Mouse (Mus musculus) heart, embryonic 10.5 days (tissue): Measurements from ENCODE around the gene Zfp358. TPM values are rescaled to one million over a fixed set of nuclear protein-coding genes. Genes with fewer than 3 reads are reported as not detected.
A peak's percentile ranks its signal among the peaks of the same experiment; 100 is the strongest.

Experiments
- DNase-seq: peaks from one replicate; pipeline ENCODE4 v3.0.0-alpha.2; 2017; ENCODE audit warnings: low spot score
- H3K27ac ChIP-seq: fragments of 300-500 bp; sonication (generic); 2 replicates; pipeline ENCODE4 v1.5.1; 2016; ENCODE audit warnings: mild to moderate bottlenecking
- H3K27me3 ChIP-seq: fragments of 300-500 bp; sonication (generic); 2 replicates; pipeline ENCODE4 v1.6.1; 2016; ENCODE audit warnings: mild to moderate bottlenecking; ENCODE audit not compliant: poor library complexity, insufficient read depth, severe bottlenecking
- H3K36me3 ChIP-seq: fragments of 300-500 bp; sonication (generic); 2 replicates; pipeline ENCODE4 v1.6.1; 2016; ENCODE audit warnings: mild to moderate bottlenecking, moderate library complexity
- H3K4me1 ChIP-seq: fragments of 300-500 bp; sonication (generic); 2 replicates; pipeline ENCODE4 v1.6.1; 2016; ENCODE audit warnings: mild to moderate bottlenecking
- H3K4me3 ChIP-seq: fragments of 300-500 bp; sonication (generic); 2 replicates; pipeline ENCODE4 v1.5.1; 2016; ENCODE audit warnings: mild to moderate bottlenecking, moderate library complexity
- H3K9me3 ChIP-seq: fragments of 300-500 bp; sonication (generic); 2 replicates; pipeline ENCODE4 v1.6.1; 2016; ENCODE audit warnings: mild to moderate bottlenecking, moderate library complexity
- WGBS: fragments of 180-500 bp; shearing (Covaris S2); methylation state at CpG from one replicate; pipeline ENCODE4 v1.1.7; 2016; 5-methylcytosine and 5-hydroxymethylcytosine counted together
- polyA plus RNA-seq: library from polyadenylated mRNA; unstranded; fragments of >200 nt; fragmentation: Nextera tagmentation; extraction: Ambion mirVana; gene quantifications from 2 replicates; pipeline ENCODE4 v1.2.1, GENCODE M21; 2016

Zfp358 gene
- polyA plus RNA-seq, 1 experiment from 2014 or later: 41.7 TPM

DNA sequence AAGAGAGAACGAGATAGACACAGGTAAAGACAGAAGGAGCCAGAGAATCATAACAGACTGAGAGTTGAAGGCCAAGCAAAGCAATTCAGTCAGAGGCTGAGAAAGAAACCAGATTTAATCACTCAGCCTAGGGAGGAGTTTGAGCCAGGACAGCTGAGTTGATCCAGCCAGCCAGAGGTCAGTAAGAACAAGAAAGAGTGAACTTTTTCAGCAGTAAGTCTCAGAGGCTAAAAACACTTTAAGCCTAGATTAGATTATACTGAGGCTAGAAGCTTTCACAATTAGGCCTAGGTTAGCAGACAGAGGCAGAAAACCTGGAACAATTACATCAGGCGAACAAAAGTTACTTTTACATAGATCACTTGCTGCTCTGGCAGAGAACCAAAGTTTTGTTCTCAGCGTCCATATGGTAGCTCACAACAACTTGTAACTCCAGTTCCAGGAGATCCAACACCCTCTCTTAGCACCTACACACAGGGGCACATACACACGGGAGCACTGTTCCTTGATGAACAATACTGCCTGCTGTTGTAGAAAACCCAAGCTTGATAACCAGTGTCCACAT lies 12.6 kb upstream of the Zfp358 start:
- no peaks in the 10 kb centered on the region for H3K36me3 ChIP-seq
- H3K27me3 ChIP-seq: peaks cover 23% of the 10 kb centered on the region
- no peak overlapping the region for H3K4me3 ChIP-seq
- DNase-seq: no peak
- no peak overlapping the region for H3K27ac ChIP-seq
- WGBS: 52% methylated on average over 4 of the region's 4 CpGs
- no peaks in the 10 kb centered on the region for H3K9me3 ChIP-seq
- peaks cover 8% of the 10 kb centered on the region; the same call in 1 of the 2 replicates for H3K4me1 ChIP-seq

DNA sequence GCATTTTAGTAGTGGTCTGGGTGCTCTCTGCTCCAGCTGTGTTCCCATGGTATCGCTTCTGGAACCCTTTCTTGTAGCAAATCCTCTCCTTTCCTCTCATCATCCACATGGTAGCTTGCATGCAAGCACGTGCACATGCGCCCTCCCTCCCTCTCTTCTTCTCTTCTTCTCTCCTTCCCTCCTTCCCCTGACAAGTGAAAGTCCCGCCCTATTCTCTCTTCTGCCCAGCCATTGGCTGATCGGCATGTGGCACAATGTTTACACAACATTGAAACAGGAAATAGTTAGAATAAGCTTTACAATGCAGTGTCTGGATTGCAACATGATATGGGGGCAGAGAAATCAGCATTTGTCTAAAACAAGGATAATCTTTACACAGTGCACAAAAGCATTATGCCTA lies 11.3 kb upstream of the Zfp358 start:
- DNase-seq: no peak
- no peaks in the 10 kb centered on the region for H3K9me3 ChIP-seq
- H3K4me3 ChIP-seq: no peak overlapping the region
- peaks cover 11% of the 10 kb centered on the region; the same call in 1 of the 2 replicates for H3K27me3 ChIP-seq
- H3K4me1 ChIP-seq: peaks cover 4% of the 10 kb centered on the region; the same call in 1 of the 2 replicates
- 62% methylated on average over 5 of the region's 5 CpGs for whole genome bisulfite sequencing
- no peak overlapping the region for H3K27ac ChIP-seq
- H3K36me3 ChIP-seq: no peaks in the 10 kb centered on the region

DNA sequence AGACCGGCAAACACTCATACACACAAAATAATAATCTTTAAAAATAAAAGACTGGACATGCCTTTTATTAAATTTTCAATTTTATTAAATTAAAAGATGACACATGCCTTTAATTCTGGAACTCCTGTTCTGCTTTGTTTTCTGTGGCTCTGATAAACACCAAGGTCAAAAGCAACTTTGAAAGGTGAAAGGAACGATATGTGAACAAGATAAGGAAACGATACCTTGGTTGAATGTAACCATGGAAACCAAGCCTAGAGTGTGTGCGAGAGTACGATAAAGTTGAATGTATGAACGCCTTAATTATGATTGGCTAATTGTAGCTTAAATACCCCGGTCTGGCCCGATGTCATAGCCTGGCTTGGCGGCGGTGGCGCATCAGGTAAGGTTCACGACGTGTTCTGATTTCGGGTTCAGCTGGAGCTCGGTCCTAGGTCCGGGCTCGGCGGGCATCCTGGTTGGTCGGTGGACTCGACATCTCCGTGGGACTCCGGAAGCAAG lies 10.6 kb upstream of the Zfp358 start:
- no peak for DNase-seq
- WGBS: 83% methylated on average over 22 of the region's 22 CpGs
- Histone ChIP-seq H3K36me3 (no peaks in the 10 kb centered on the region), H3K27ac (no peak overlapping the region), H3K4me3 (no peak overlapping the region), H3K27me3 (0 out of 2 replicates have a peak, but pooled peaks cover 4% of the 10 kb centered on the region), H3K4me1 (peaks cover 4% of the 10 kb centered on the region; the same call in 1 of the 2 replicates), H3K9me3 (no peaks in the 10 kb centered on the region)

GRCm38 (mm10) chr8:3483546-3483945 lies 9.4 kb upstream of the Zfp358 start:
- no peaks in the 10 kb centered on the region for H3K36me3 ChIP-seq
- WGBS: 51% methylated on average over 7 of the region's 7 CpGs
- peaks cover 4% of the 10 kb centered on the region; the same call in 1 of the 2 replicates for H3K4me1 ChIP-seq

GRCm38 (mm10) chr8:3485192-3485591 lies 7.7 kb upstream of the Zfp358 start:
- Histone ChIP-seq H3K36me3 (no peaks in the 10 kb centered on the region), H3K27me3 (no peaks in the 10 kb centered on the region), H3K4me1 (peaks cover 4% of the 10 kb centered on the region; the same call in 1 of the 2 replicates), H3K27ac (no peak overlapping the region), H3K9me3 (no peaks in the 10 kb centered on the region), H3K4me3 (no peak overlapping the region)
- no peak for DNase-seq
- 17% methylated on average over 5 of the region's 5 CpGs for WGBS

More at GRCm38 (mm10) chr8:3483546-3483945, 9.4 kb upstream of the Zfp358 start:
- Histone ChIP-seq H3K4me3 (no peak overlapping the region), H3K27ac (no peak overlapping the region), H3K27me3 (no peaks in the 10 kb centered on the region), H3K9me3 (no peaks in the 10 kb centered on the region)
- no peak for DNase-seq

DNA sequence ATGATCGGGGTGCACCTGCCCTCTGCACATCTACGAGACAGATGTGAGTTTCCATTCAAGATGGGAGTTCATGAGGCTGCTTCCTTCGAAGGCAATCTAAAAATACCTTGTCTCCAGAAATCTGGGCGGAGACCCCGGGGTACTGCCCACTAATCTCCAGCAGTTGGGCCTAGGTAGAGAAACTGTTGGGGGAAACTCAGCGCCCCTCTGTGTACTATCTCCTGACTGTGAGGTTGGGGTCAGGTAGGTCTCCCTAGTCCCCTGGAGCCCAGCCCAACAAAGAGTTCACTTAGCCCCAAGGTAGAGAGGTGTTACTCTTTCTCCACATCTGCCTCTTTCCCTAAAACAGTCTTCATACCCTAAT lies 889 bp downstream of the Zfp358 start:
- Histone ChIP-seq H3K4me3 (peak overlapping the region; percentile 96), H3K27me3 (no peaks in the 10 kb centered on the region), H3K9me3 (no peaks in the 10 kb centered on the region), H3K27ac (peak overlapping the region; percentile 98), H3K4me1 (peaks cover 16% of the 10 kb centered on the region), H3K36me3 (peaks cover 30% of the 10 kb centered on the region)
- 34% methylated on average over 6 of the region's 6 CpGs for WGBS
- no peak for DNase-seq

DNA sequence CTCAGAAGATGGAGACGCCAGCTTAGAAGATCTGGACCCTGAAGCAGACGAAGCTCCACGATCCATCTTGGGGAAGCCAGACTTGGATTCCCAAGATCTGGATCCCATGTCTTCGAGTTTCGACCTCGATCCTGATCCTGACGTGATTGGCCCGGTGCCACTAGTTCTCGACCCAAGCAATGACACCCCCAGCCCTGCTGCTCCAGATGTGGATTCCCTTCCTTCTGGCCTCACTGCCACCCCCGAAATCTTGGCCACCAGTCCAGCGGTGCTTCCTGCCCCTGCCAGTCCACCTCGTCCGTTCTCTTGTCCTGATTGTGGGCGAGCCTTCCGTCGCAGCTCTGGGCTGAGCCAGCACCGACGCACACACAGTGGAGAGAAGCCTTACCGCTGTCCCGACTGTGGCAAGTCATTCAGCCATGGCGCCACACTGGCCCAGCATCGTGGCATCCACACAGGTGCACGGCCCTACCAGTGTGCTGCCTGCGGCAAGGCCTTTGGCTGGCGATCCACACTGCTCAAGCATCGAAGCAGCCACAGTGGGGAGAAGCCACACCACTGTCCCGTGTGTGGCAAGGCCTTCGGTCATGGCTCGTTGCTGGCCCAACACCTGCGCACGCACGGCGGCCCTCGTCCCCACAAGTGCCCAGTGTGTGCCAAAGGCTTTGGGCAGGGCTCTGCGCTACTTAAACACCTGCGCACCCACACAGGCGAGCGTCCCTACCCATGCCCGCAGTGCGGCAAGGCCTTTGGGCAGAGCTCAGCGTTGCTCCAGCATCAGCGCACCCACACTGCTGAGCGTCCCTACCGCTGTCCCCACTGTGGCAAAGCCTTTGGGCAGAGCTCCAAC lies 2.9 kb downstream of the Zfp358 start:
- Histone ChIP-seq H3K4me3 (0 out of 2 replicates have a peak overlapping the region, but pooled peaks have one; percentile 18), H3K27me3 (no peaks in the 10 kb centered on the region), H3K4me1 (peaks cover 16% of the 10 kb centered on the region), H3K36me3 (peaks cover 30% of the 10 kb centered on the region), H3K27ac (no peak overlapping the region), H3K9me3 (no peaks in the 10 kb centered on the region)
- WGBS: 92% methylated on average over 44 of the region's 44 CpGs
- no peak for DNase-seq

DNA sequence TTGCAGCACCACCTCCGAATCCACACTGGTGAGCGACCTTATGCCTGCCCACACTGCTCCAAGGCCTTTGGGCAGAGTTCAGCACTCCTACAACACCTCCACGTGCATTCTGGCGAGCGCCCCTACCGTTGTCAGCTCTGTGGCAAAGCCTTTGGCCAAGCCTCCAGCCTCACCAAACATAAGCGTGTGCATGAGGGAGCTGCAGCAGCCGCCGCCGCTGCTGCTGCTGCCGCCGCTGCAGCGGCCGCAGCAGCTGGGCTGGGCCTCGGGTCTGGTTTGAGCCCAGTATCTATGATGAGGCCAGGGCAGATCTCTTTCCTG lies 3.5 kb downstream of the Zfp358 start:
- DNase-seq: no peak
- Histone ChIP-seq H3K27me3 (no peaks in the 10 kb centered on the region), H3K36me3 (peaks cover 30% of the 10 kb centered on the region), H3K27ac (no peak overlapping the region), H3K4me3 (no peak overlapping the region), H3K4me1 (peaks cover 21% of the 10 kb centered on the region), H3K9me3 (no peaks in the 10 kb centered on the region)
- WGBS: 88% methylated on average over 15 of the region's 15 CpGs

GRCm38 (mm10) chr8:3498583-3498982 lies 5.6 kb downstream of the Zfp358 start:
- Histone ChIP-seq H3K27ac (no peak overlapping the region), H3K27me3 (no peaks in the 10 kb centered on the region), H3K9me3 (no peaks in the 10 kb centered on the region), H3K4me3 (no peak overlapping the region), H3K36me3 (peaks cover 30% of the 10 kb centered on the region), H3K4me1 (peaks cover 30% of the 10 kb centered on the region)
- no peak for DNase-seq
- WGBS: 86% methylated on average over 3 of the region's 3 CpGs

GRCm38 (mm10) chr8:3499751-3500150 lies 6.8 kb downstream of the Zfp358 start:
- H3K4me3 ChIP-seq: peak overlapping the region; percentile 86
- no peak for DNase-seq
- H3K36me3 ChIP-seq: peaks cover 32% of the 10 kb centered on the region
- H3K27ac ChIP-seq: peak overlapping the region; percentile 95
- H3K27me3 ChIP-seq: no peaks in the 10 kb centered on the region
- peaks cover 19% of the 10 kb centered on the region for H3K4me1 ChIP-seq
- 8% methylated on average over 8 of the region's 8 CpGs for WGBS
- no peaks in the 10 kb centered on the region for H3K9me3 ChIP-seq

- WGBS: under 1% methylated on average over 69 of the region's 70 CpGs
- DNase-seq: peak; percentile 98
Measured at GRCm38 (mm10) chr8:3500235-3501090, 7.5 kb downstream of the Zfp358 start, which contains the start of gene Mcoln1. Gene Mcoln1, plus strand, starts transcription at chr8:3500457.

DNA sequence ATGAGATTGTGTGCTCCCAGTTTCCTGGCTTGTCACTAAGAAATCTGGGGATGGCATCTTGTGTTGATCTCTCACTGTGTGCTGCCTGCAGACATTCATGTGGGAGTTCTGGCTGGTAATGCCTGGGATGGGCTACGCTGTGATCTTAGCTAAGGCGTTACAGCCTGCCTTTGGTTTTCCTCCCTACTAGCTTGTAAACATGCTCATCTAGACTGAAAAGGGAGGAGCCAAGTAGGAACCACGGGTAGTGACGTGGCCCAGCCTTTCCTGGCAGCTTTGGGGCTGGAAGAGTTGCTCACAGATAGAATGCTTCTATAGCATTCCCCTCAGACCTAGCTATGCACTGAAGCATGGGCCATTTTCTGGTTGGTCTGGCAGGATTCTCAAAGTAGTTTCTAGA lies 9.3 kb downstream of the Zfp358 start:
- Histone ChIP-seq H3K27ac (no peak overlapping the region), H3K4me3 (no peak overlapping the region), H3K36me3 (peaks cover 26% of the 10 kb centered on the region), H3K27me3 (no peaks in the 10 kb centered on the region), H3K4me1 (peaks cover 14% of the 10 kb centered on the region), H3K9me3 (no peaks in the 10 kb centered on the region)
- no peak for DNase-seq
- WGBS: 74% methylated on average over 4 of the region's 4 CpGs

More at GRCm38 (mm10) chr8:3500235-3501090, 7.5 kb downstream of the Zfp358 start, which contains the start of gene Mcoln1:
- Histone ChIP-seq H3K9me3 (no peaks in the 10 kb centered on the region), H3K27me3 (no peaks in the 10 kb centered on the region), H3K4me3 (peak within 1 kb of the TSS; percentile 86), H3K36me3 (peaks cover 26% of the 10 kb centered on the region), H3K27ac (peak within 1 kb of the TSS; percentile 95), H3K4me1 (peaks cover 19% of the 10 kb centered on the region)
